Mouse (Mus musculus) kidney, postnatal 0 days (tissue): ENCODE measurements around the gene Bcar1. TPM values are rescaled to one million over a fixed set of nuclear protein-coding genes. Genes with fewer than 3 reads are reported as not detected.

Experiments used
- ATAC-seq: fragments of 200-750 bp; cut with Nextera tagmentation; replicated peaks from 2 replicates; pipeline ENCODE4 v1.8.0; 2017; ENCODE audit warnings: low read depth, moderate number of reproducible peaks, moderate TSS enrichment, moderate library complexity; ENCODE audit not compliant: low FRiP score
- DNase-seq: peaks from one replicate; pipeline ENCODE4 v3.0.0-alpha.2; 2016; ENCODE audit warnings: low spot score
- H3K27ac ChIP-seq: fragments of 300-500 bp; sonication (generic); 2 replicates; pipeline ENCODE4 v1.5.1; 2014; ENCODE audit warnings: mild to moderate bottlenecking
- H3K27me3 ChIP-seq: fragments of 300-500 bp; sonication (generic); 2 replicates; pipeline ENCODE4 v1.6.1; 2014; ENCODE audit warnings: low read length, mixed read lengths; ENCODE audit not compliant: insufficient read depth
- H3K36me3 ChIP-seq: fragments of 300-500 bp; sonication (generic); 2 replicates; pipeline ENCODE4 v1.6.1; 2014; ENCODE audit warnings: low read length, mixed read lengths; ENCODE audit not compliant: insufficient read depth
- H3K4me1 ChIP-seq: fragments of 300-500 bp; sonication (generic); replicated peaks from 2 replicates; pipeline ENCODE4 v1.6.1; 2014; ENCODE audit warnings: antibody characterized with exemption, low read length, mixed read lengths; ENCODE audit not compliant: insufficient read depth
- H3K4me2 ChIP-seq: fragments of 300-500 bp; sonication (generic); 2 replicates; pipeline ENCODE4 v1.6.1; 2014; ENCODE audit warnings: mild to moderate bottlenecking, low read length, moderate library complexity, mixed read lengths
- H3K4me3 ChIP-seq: fragments of 300-500 bp; sonication (generic); replicated peaks from 2 replicates; pipeline ENCODE4 v1.5.1; 2014; ENCODE audit warnings: low read depth, low read length
- H3K9ac ChIP-seq: fragments of 300-500 bp; sonication (generic); 2 replicates; pipeline ENCODE4 v1.6.1; 2014; ENCODE audit warnings: low read depth, low read length
- H3K9me3 ChIP-seq: fragments of 300-500 bp; sonication (generic); replicated peaks from 2 replicates; pipeline ENCODE4 v1.6.1; 2016; ENCODE audit warnings: low read length, inconsistent platforms, mixed read lengths
- CTCF ChIP-seq: IDR thresholded peaks from 2 replicates; pipeline ENCODE4 v1.5.1; 2016; ENCODE audit warnings: antibody characterized with exemption, low read depth, mild to moderate bottlenecking, moderate library complexity
- WGBS: fragments of 180-500 bp; shearing (Covaris S2); extraction: QIAGEN DNeasy Blood & Tissue Kit; methylation state at CpG from one replicate; pipeline ENCODE4 v1.1.7; 2014; 5-methylcytosine and 5-hydroxymethylcytosine counted together
- polyA plus RNA-seq: library from polyadenylated mRNA; unstranded; fragments of >200 nt; fragmentation: Nextera tagmentation; extraction: Ambion mirVana; gene quantifications from 2 replicates; pipeline ENCODE4 v1.2.1, GENCODE M21; 2015

Bcar1 gene
- polyA plus RNA-seq, 1 experiment from 2014 or later, result 49.1 TPM

DNA sequence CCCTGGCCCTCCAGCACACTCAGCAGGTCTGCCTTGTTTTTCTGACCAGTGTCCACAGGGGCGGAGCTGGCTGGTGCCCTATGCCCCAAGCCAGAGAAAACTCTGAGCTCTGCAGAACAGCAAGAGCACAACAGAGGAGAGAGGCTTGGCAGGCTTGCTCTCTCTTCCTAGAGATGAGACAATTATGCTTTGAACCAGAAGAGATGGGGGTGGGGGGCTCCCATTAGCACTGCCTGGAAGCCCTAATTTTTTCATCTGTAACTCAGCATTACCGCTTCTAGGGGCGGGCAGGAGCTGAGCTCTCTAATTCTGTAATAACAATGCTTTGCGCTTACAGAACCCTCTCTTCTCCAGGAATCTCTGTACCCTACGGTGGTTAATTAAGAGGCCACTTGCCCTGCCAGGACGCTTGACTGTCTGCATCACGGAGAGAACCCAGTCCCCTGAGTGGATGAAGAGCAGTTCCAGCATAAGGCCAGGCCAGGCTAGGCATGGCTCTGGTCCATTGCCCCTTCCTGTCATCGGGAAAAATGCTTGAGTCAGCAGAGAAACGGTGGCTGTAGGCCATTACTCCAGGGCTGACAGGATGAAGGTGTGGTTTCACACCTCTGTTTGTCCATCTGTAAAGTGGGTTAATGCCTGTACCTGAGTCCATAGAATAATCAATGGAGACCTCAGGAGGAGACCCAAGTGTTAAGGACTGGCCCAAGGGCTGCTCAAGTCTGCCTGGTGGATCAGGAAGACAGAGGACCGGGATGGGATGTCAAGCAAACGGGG, 1.2 kb downstream of the Bcar1 start:
- DNase-seq (no peak), ATAC-seq (0 out of 2 replicates have a peak, but pooled peaks have one; percentile 15)
- H3K4me2 ChIP-seq, result peak overlapping the region; percentile 57
- H3K4me3 ChIP-seq, result peak overlapping the region; percentile 86
- 17% methylated on average over 11 of the region's 11 CpGs for WGBS
- H3K36me3 ChIP-seq, result no peaks in the 10 kb centered on the region
- no peaks in the 10 kb centered on the region for H3K27me3 ChIP-seq
- no peaks in the 10 kb centered on the region for H3K9me3 ChIP-seq
- peak overlapping the region; percentile 91 for H3K27ac ChIP-seq
- no peak for TF ChIP-seq CTCF
- peak overlapping the region; percentile 91 for H3K9ac ChIP-seq
- peaks cover 72% of the 10 kb centered on the region for H3K4me1 ChIP-seq

DNA sequence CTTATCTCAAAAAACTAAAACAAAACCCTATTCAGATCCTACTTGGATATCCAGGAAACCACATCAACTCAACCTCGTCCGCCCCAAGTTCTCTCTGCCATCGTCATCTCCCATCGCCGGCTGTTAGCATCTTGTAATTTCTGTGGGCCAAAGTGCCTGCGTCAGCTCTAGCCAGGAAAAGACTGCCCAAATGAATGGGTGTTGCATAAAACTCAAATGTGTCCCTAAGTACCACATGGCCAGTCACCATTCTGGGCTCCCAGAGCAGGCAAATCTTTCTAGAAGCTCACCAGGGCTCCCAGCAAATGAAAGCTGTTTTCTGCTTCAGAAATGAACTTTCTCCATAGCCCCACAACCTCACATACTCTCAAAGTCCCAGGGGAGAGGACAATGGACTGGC, 2.1 kb downstream of the Bcar1 start:
- Histone ChIP-seq H3K27ac (peak overlapping the region; percentile 91), H3K4me3 (peak overlapping the region; percentile 86; the same call in 1 of the 2 replicates), H3K27me3 (no peaks in the 10 kb centered on the region), H3K9ac (peak overlapping the region; percentile 91; the same call in 1 of the 2 replicates), H3K4me1 (peaks cover 75% of the 10 kb centered on the region), H3K9me3 (no peaks in the 10 kb centered on the region), H3K36me3 (no peaks in the 10 kb centered on the region), H3K4me2 (peak overlapping the region; percentile 57)
- WGBS, result 71% methylated on average over 6 of the region's 6 CpGs
- no peak for DNase-seq
- TF ChIP-seq CTCF, result no peak
- no peak for ATAC-seq

DNA sequence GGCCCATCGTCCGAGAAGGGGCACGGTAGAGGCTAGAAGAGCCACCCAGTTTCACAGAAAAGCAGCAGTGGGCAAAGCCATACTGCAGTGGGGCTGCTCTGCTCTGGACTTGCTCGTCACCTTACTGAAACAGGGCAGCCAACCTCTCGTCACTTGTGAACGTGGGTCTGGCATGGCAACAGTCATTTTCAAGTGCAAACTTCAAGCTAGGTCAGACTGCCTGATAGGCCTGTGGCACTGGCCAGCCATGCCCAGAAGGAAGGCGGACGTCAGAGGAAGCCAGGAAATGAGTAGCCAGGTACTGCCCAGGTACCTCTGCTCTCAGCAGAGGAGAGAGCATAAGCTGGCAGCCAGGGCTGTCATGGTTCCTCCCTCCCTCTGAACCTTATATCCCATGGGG, 2.6 kb downstream of the Bcar1 start:
- no peak overlapping the region for H3K4me3 ChIP-seq
- TF ChIP-seq CTCF, result no peak
- H3K27me3 ChIP-seq, result no peaks in the 10 kb centered on the region
- H3K4me2 ChIP-seq, result peak overlapping the region; percentile 57; the same call in 1 of the 2 replicates
- H3K27ac ChIP-seq, result peak overlapping the region; percentile 91
- ATAC-seq (no peak), DNase-seq (no peak)
- no peaks in the 10 kb centered on the region for H3K36me3 ChIP-seq
- peaks cover 75% of the 10 kb centered on the region for H3K4me1 ChIP-seq
- 72% methylated on average over 8 of the region's 8 CpGs for WGBS
- H3K9ac ChIP-seq, result 0 out of 2 replicates have a peak overlapping the region, but pooled peaks have one; percentile 38
- no peaks in the 10 kb centered on the region for H3K9me3 ChIP-seq

DNA sequence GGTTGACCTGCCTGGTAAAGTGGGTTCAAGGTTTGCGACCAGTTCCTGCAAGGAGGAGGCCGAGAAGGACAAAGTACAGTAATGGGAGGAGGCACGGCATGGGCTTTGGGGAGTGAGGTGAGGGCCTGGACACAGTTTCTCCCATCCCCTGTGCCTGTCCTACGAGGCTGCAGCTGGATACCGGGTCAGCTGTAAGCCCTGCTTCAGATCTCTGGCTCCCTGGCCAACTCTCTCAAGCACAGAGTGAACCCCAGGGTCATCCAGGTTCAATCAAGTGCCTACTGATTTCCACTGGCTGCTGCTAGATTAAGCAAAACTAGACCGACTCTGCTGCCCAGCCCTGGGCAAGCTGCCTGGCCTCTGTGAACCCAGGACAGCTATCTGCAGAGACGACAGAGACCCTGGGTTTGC, 3.3 kb downstream of the Bcar1 start:
- Histone ChIP-seq H3K4me1 (peaks cover 75% of the 10 kb centered on the region), H3K27ac (peak overlapping the region; percentile 91), H3K9ac (0 out of 2 replicates have a peak overlapping the region, but pooled peaks have one; percentile 38), H3K4me2 (peak overlapping the region; percentile 13; the same call in 1 of the 2 replicates), H3K9me3 (no peaks in the 10 kb centered on the region), H3K27me3 (no peaks in the 10 kb centered on the region), H3K4me3 (no peak overlapping the region), H3K36me3 (no peaks in the 10 kb centered on the region)
- DNase-seq, result no peak
- ATAC-seq, result no peak
- WGBS, result 53% methylated on average over 7 of the region's 7 CpGs
- TF ChIP-seq CTCF, result no peak

DNA sequence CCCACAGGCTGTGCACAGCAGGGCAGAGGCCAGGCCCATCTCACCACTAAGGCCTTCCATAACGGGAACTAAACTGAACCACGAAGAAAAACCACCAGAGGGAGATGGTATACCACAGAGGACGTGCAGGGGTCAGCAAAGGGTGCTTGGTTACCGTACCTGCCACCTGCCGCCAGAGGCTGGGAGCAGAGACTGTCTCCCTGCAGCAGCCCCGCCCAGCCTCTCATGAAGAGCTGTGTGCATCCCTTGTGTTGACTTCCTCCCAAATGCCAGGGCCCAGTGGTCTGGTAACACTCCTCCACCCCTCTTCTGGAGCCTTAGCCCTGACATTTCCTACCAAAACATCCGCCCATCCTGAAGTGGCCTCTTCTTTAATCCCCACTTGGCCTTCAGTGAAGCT, 4.0 kb downstream of the Bcar1 start:
- 49% methylated on average over 7 of the region's 7 CpGs for WGBS
- peak; percentile 59 for TF ChIP-seq CTCF
- H3K4me2 ChIP-seq, result peak overlapping the region; percentile 13; the same call in 1 of the 2 replicates
- H3K9ac ChIP-seq, result no peak overlapping the region
- H3K27me3 ChIP-seq, result no peaks in the 10 kb centered on the region
- ATAC-seq, result 0 out of 2 replicates have a peak, but pooled peaks have one; percentile 10
- peak overlapping the region; percentile 91 for H3K27ac ChIP-seq
- H3K4me3 ChIP-seq, result no peak overlapping the region
- H3K4me1 ChIP-seq, result peaks cover 75% of the 10 kb centered on the region
- no peaks in the 10 kb centered on the region for H3K36me3 ChIP-seq
- no peak for DNase-seq
- no peaks in the 10 kb centered on the region for H3K9me3 ChIP-seq

DNA sequence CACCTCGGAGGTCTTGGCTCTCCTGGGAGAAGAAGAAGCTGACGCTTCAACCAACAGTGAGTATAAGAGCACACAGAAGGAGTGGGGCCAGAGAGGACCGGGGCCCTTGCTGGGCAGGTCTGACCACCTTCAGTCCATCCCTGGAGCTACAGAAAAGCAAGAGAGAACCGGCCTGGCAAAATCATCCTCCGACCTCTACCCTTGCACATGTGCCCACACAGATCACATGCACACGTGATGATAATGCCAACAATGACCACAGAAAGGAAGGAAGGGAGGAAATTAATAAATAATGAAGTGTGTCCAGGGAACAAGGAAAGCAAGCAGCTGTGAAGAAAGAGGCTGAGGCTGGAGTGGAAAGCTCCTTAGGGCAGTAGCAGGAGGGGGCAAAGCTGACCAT, 4.7 kb downstream of the Bcar1 start:
- Histone ChIP-seq H3K4me1 (peaks cover 75% of the 10 kb centered on the region), H3K9me3 (no peaks in the 10 kb centered on the region), H3K4me3 (no peak overlapping the region), H3K4me2 (no peak overlapping the region), H3K36me3 (no peaks in the 10 kb centered on the region), H3K9ac (0 out of 2 replicates have a peak overlapping the region, but pooled peaks have one; percentile 0), H3K27me3 (no peaks in the 10 kb centered on the region), H3K27ac (peak overlapping the region; percentile 27; the same call in 1 of the 2 replicates)
- ATAC-seq, result no peak
- TF ChIP-seq CTCF, result no peak
- DNase-seq, result no peak
- WGBS, result 61% methylated on average over 6 of the region's 6 CpGs
